Mouse (Mus musculus) heart, postnatal 0 days (tissue): ENCODE measurements around the gene Zfp952. TPM values are rescaled to one million over a fixed set of nuclear protein-coding genes. Genes with fewer than 3 reads are reported as not detected.

Experiments used
- ATAC-seq: fragments of 200-750 bp; cut with Nextera tagmentation; 2 replicates; pipeline ENCODE4 v1.8.0; 2017; ENCODE audit warnings: low read depth, moderate number of reproducible peaks, moderate library complexity; ENCODE audit not compliant: insufficient read depth
- DNase-seq: peaks from one replicate; pipeline ENCODE4 v3.0.0-alpha.2; 2016; ENCODE audit warnings: low spot score
- H3K27ac ChIP-seq: fragments of 300-500 bp; sonication (generic); 2 replicates; pipeline ENCODE4 v1.5.1; 2014; ENCODE audit warnings: low read depth, mild to moderate bottlenecking
- H3K27me3 ChIP-seq: fragments of 300-500 bp; sonication (generic); 2 replicates; pipeline ENCODE4 v1.6.1; 2014; ENCODE audit warnings: low read length, mixed read lengths; ENCODE audit not compliant: control insufficient read depth, insufficient read depth
- H3K36me3 ChIP-seq: fragments of 300-500 bp; sonication (generic); replicated peaks from 2 replicates; pipeline ENCODE4 v1.6.1; 2014; ENCODE audit warnings: low read length, mixed read lengths; ENCODE audit not compliant: control insufficient read depth, insufficient read depth
- H3K4me1 ChIP-seq: fragments of 300-500 bp; sonication (generic); 2 replicates; pipeline ENCODE4 v1.6.1; 2014; ENCODE audit warnings: antibody characterized with exemption; ENCODE audit not compliant: control insufficient read depth, insufficient read depth
- H3K4me2 ChIP-seq: fragments of 300-500 bp; sonication (generic); 2 replicates; pipeline ENCODE4 v1.6.1; 2014; ENCODE audit warnings: low read depth, mild to moderate bottlenecking, low read length, moderate library complexity
- H3K4me3 ChIP-seq: fragments of 300-500 bp; sonication (generic); 2 replicates; pipeline ENCODE4 v1.5.1; 2014; ENCODE audit warnings: low read depth, low read length
- H3K9ac ChIP-seq: fragments of 300-500 bp; sonication (generic); replicated peaks from 2 replicates; pipeline ENCODE4 v1.6.1; 2014; ENCODE audit warnings: low read depth, low read length, mixed read lengths
- H3K9me3 ChIP-seq: fragments of 300-500 bp; sonication (generic); replicated peaks from 2 replicates; pipeline ENCODE4 v1.6.1; 2016; ENCODE audit warnings: low read length; ENCODE audit not compliant: control insufficient read depth
- CTCF ChIP-seq: IDR thresholded peaks from 2 replicates; pipeline ENCODE4 v1.5.1; 2016; ENCODE audit warnings: antibody characterized with exemption, control low read depth, low read depth
- EP300 ChIP-seq: IDR thresholded peaks from 2 replicates; pipeline ENCODE4 v1.6.1; 2016; ENCODE audit warnings: antibody characterized with exemption, low read depth
- WGBS: fragments of 180-500 bp; shearing (Covaris S2); extraction: QIAGEN DNeasy Blood & Tissue Kit; methylation state at CpG from one replicate; pipeline ENCODE4 v1.1.7; 2014; 5-methylcytosine and 5-hydroxymethylcytosine counted together
- polyA plus RNA-seq: library from polyadenylated mRNA; unstranded; fragments of >200 nt; fragmentation: Nextera tagmentation; extraction: Ambion mirVana; gene quantifications from 2 replicates; pipeline ENCODE4 v1.2.1, GENCODE M21; 2015
- total RNA-seq: library from RNA; depleted of rRNA; stranded (reverse); fragments of >200 nt; gene quantifications from 2 replicates; pipeline ENCODE4 v1.2.3, GENCODE M21; 2014; ENCODE audit warnings: low replicate concordance; rRNA removed

The Zfp952 gene
- total RNA-seq, result 1.7 and 2.7 TPM in 2 replicates
- polyA plus RNA-seq, result 5.6 and 7.3 TPM in 2 replicates

- TF ChIP-seq CTCF, result no peak
- no peak for TF ChIP-seq EP300
- H3K4me2 ChIP-seq, result peak within 1 kb of the TSS; percentile 70
- H3K4me1 ChIP-seq, result peaks cover 13% of the 10 kb centered on the region; the same call in 1 of the 2 replicates
- H3K36me3 ChIP-seq, result peaks cover 16% of the 10 kb centered on the region; the same call in 1 of the 2 replicates
- H3K4me3 ChIP-seq, result peak within 1 kb of the TSS; percentile 74
- peak; percentile 97 for ATAC-seq
- peak; percentile 93 for DNase-seq
- H3K27me3 ChIP-seq, result no peaks in the 10 kb centered on the region
- H3K9ac ChIP-seq, result peak within 1 kb of the TSS; percentile 68
- no peaks in the 10 kb centered on the region for H3K9me3 ChIP-seq
- peak within 1 kb of the TSS; percentile 80 for H3K27ac ChIP-seq
- under 1% methylated on average over 21 of the region's 21 CpGs for WGBS
These were observed at the start of gene Zfp952 for GRCm38 (mm10) chr17:32992699-32993474. Gene Zfp952, plus strand, starts transcription at chr17:32993129.

DNA sequence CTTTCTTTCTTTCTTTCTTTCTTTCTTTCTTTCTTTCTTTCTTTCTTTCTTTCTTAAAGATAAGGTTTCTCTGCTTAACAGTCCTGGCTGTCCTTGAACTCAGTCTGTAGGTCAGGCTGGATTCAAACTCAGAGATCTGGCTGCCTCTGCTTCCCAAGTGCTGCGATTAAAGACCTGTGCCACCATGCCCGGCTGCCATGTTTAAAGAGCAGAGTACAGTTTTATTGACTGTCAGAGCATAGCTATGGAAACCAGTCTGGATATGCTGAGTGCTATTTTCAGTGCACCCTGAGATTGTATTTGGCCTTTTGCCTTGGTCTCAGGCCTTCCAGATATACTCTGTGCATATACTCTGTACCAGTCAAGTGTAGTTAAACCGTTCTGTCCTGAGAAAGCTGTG is 49.3 kb upstream of the Zfp952 start:
- no peaks in the 10 kb centered on the region for H3K9me3 ChIP-seq
- no peak for DNase-seq
- TF ChIP-seq CTCF (no peak), EP300 (no peak)
- WGBS, result 83% methylated on average over 3 of the region's 3 CpGs
- H3K9ac ChIP-seq, result no peak overlapping the region
- H3K4me2 ChIP-seq, result no peak overlapping the region
- H3K36me3 ChIP-seq, result no peaks in the 10 kb centered on the region
- no peak for ATAC-seq
- H3K27me3 ChIP-seq, result no peaks in the 10 kb centered on the region
- H3K4me3 ChIP-seq, result no peak overlapping the region
- no peak overlapping the region for H3K27ac ChIP-seq
- peaks cover 18% of the 10 kb centered on the region for H3K4me1 ChIP-seq

- TF ChIP-seq CTCF, result 0 out of 2 replicates have a peak, but pooled peaks have one; percentile 13
- no peak for TF ChIP-seq EP300
These were observed 48.4 kb upstream of the Zfp952 start for GRCm38 (mm10) chr17:32944402-32945035.

GRCm38 (mm10) chr17:32946716-32947115 is 46.2 kb upstream of the Zfp952 start:
- ATAC-seq, result peak; percentile 5; the same call in 1 of the 2 replicates
- H3K4me3 ChIP-seq, result peak overlapping the region; percentile 66
- peak overlapping the region; percentile 68 for H3K9ac ChIP-seq
- no peaks in the 10 kb centered on the region for H3K9me3 ChIP-seq
- H3K27me3 ChIP-seq, result no peaks in the 10 kb centered on the region
- no peak for DNase-seq
- H3K4me2 ChIP-seq, result peak overlapping the region; percentile 85
- no peaks in the 10 kb centered on the region for H3K36me3 ChIP-seq
- WGBS, result 36% methylated on average over 9 of the region's 9 CpGs
- peak overlapping the region; percentile 92 for H3K27ac ChIP-seq
- TF ChIP-seq CTCF, result no peak
- TF ChIP-seq EP300, result no peak
- H3K4me1 ChIP-seq, result peaks cover 18% of the 10 kb centered on the region

More at GRCm38 (mm10) chr17:32944402-32945035, 48.4 kb upstream of the Zfp952 start:
- no peak for DNase-seq
- no peak overlapping the region for H3K4me3 ChIP-seq
- H3K4me2 ChIP-seq, result no peak overlapping the region
- no peak overlapping the region for H3K9ac ChIP-seq
- H3K9me3 ChIP-seq, result no peaks in the 10 kb centered on the region
- H3K36me3 ChIP-seq, result no peaks in the 10 kb centered on the region
- WGBS, result 58% methylated on average over 3 of the region's 3 CpGs
- H3K27ac ChIP-seq, result no peak overlapping the region
- H3K27me3 ChIP-seq, result no peaks in the 10 kb centered on the region
- H3K4me1 ChIP-seq, result peaks cover 18% of the 10 kb centered on the region
- ATAC-seq, result no peak

- 8% methylated on average over 12 of the region's 12 CpGs for WGBS
- TF ChIP-seq EP300 (peak; percentile 91), CTCF (no peak)
- Histone ChIP-seq H3K36me3 (no peaks in the 10 kb centered on the region), H3K4me2 (peak within 1 kb of the TSS; percentile 85), H3K9ac (peak within 1 kb of the TSS; percentile 68), H3K9me3 (no peaks in the 10 kb centered on the region), H3K4me3 (peak within 1 kb of the TSS; percentile 66), H3K4me1 (peaks cover 18% of the 10 kb centered on the region), H3K27me3 (no peaks in the 10 kb centered on the region), H3K27ac (peak within 1 kb of the TSS; percentile 92)
- ATAC-seq, result peak; percentile 99
- DNase-seq, result peak; percentile 93
These were observed 45.6 kb upstream of the Zfp952 start, which contains the start of gene Cyp4f13 for GRCm38 (mm10) chr17:32947215-32947914. Gene Cyp4f13, minus strand, starts transcription at chr17:32947402.
